In the genomic region with DNA sequence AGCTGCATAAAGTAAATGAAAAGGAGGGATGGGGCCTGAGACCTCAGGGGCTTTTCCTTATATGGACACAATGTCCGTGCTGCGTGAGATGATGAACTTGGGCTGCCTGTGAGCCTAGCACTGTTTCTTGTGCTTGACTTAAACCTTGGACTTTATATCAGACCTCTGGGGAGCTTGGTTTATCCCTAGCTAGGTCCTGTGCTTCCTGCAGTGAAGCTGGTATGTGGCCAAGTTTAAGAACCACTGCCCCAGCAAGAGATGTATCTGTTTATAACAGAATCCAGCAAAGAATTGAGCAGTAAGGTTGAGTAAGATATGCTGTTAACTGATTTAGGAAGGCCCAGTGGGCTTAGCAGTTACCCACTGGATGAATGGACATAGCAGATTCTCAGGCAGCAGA, we compare ENCODE assay signal across 25 mouse cellular contexts. TPM values are rescaled to one million over a fixed set of nuclear protein-coding genes. Genes with fewer than 3 reads are reported as not detected.
DNase-seq lines count a peak whose midpoint lies in the region; ATAC-seq and TF ChIP-seq lines count a peak whose summit lies in the region.
"Had no signal": no experiment of that assay in that cellular context is flagged by ENCODE, and none has a peak within 500 bp of the region (broad histone marks: within the 10 kb centered on the region; RNA-seq: fewer than 3 reads in every experiment).

No protein-coding gene starts in this region.

- H3K27ac ChIP-seq in heart, embryonic 10.5 days = peak overlapping the region; percentile 29; the same call in 1 of the 2 replicates
- no peak overlapping the region for H3K27ac ChIP-seq in heart, adult 2 months
- H3K27ac ChIP-seq in MEL (ENCODE audit: control insufficient read depth, low read depth, low read length) = no peak overlapping the region
- peak overlapping the region; percentile 21; the same call in 1 of the 2 replicates for H3K27ac ChIP-seq in stomach, embryonic 15.5 days
- H3K27ac ChIP-seq: forebrain, embryonic 13.5 days; hindbrain, embryonic 14.5 days; liver, embryonic 14.5 days; macrophage had no signal

- no peaks in the 10 kb centered on the region for H3K27me3 ChIP-seq in heart, embryonic 10.5 days (ENCODE audit: insufficient read depth, poor library complexity, severe bottlenecking)
- no peaks in the 10 kb centered on the region for H3K27me3 ChIP-seq in heart, adult 2 months (ENCODE audit: control insufficient read depth, insufficient read depth, low read length)
- H3K27me3 ChIP-seq in MEL (ENCODE audit: control insufficient read depth in 1 of 2, insufficient read depth in 2 of 2, low read length in 2 of 2) = no peaks in the 10 kb centered on the region
- no peaks in the 10 kb centered on the region for H3K27me3 ChIP-seq in stomach, embryonic 15.5 days (replicated peaks)
- H3K27me3 ChIP-seq: CH12.LX; forebrain, embryonic 13.5 days; Patski had no signal

- no peak for TF ChIP-seq EP300 in heart, adult 2 months (IDR thresholded peaks at IDR 0.05; ENCODE audit: insufficient read depth, low read depth, low read length)
- peak; percentile 57 to 70; a peak in 3 of 4 replicates for TF ChIP-seq EP300 in MEL (IDR thresholded peaks at IDR 0.05; ENCODE audit: low read depth in 1 of 2, low read length in 2 of 2)

- no peak overlapping the region for H3K4me2 ChIP-seq in stomach, embryonic 15.5 days
- H3K4me2 ChIP-seq: forebrain, embryonic 13.5 days; heart, embryonic 11.5 days; hindbrain, embryonic 14.5 days had no signal

- no peak for TF ChIP-seq RAD21 in MEL (IDR thresholded peaks at IDR 0.05; ENCODE audit: low read depth, low read length)

- no peak overlapping the region for H3K4me3 ChIP-seq in heart, embryonic 10.5 days
- H3K4me3 ChIP-seq in heart, adult 2 months = no peak overlapping the region
- no peak overlapping the region for H3K4me3 ChIP-seq in MEL (ENCODE audit: control insufficient read depth in 1 of 2, insufficient read depth in 1 of 2, low read depth in 2 of 2, low read length in 2 of 2)
- H3K4me3 ChIP-seq in stomach, embryonic 15.5 days (replicated peaks) = no peak overlapping the region
- H3K4me3 ChIP-seq: forebrain, embryonic 13.5 days had no signal

- no peak for TF ChIP-seq POLR2A in heart, adult 2 months (IDR thresholded peaks at IDR 0.05; ENCODE audit: insufficient read depth, low read depth, low read length)
- TF ChIP-seq POLR2A in MEL (IDR thresholded peaks at IDR 0.05; ENCODE audit: control insufficient read depth in 1 of 2, insufficient read depth in 1 of 2, low read depth in 1 of 2, low read length in 2 of 2, poor library complexity in 1 of 2) = no peak

- no peak overlapping the region for H3K9ac ChIP-seq in heart, adult 2 months (ENCODE audit: low read depth, low read length)
- no peak overlapping the region for H3K9ac ChIP-seq in MEL (ENCODE audit: control insufficient read depth, low read depth, low read length, poor library complexity, severe bottlenecking)
- no peak overlapping the region for H3K9ac ChIP-seq in stomach, embryonic 15.5 days
- H3K9ac ChIP-seq: forebrain, embryonic 13.5 days; hindbrain, embryonic 14.5 days; liver, embryonic 14.5 days had no signal

- H3K79me2 ChIP-seq in heart, adult 2 months (replicated peaks; ENCODE audit: control insufficient read depth, insufficient read depth, low read length) = no peaks in the 10 kb centered on the region
- H3K79me2 ChIP-seq in MEL (ENCODE audit: control insufficient read depth, insufficient read depth, low read length, poor library complexity) = peaks cover 25% of the 10 kb centered on the region

- H3K9me3 ChIP-seq in heart, embryonic 10.5 days = no peaks in the 10 kb centered on the region
- H3K9me3 ChIP-seq in MEL (replicated peaks; ENCODE audit: insufficient read depth, low read length) = no peaks in the 10 kb centered on the region
- no peaks in the 10 kb centered on the region for H3K9me3 ChIP-seq in stomach, embryonic 15.5 days
- H3K9me3 ChIP-seq: forebrain, embryonic 13.5 days had no signal

- 62% methylated on average over 2 of the region's 2 CpGs for WGBS in heart, embryonic 10.5 days
- WGBS in heart, adult 2 months = 62% methylated on average over 2 of the region's 2 CpGs
- 49% methylated on average over 2 of the region's 2 CpGs for WGBS in stomach, embryonic 15.5 days

- TF ChIP-seq CTCF in heart, adult 2 months (IDR thresholded peaks at IDR 0.05) = no peak
- no peak for TF ChIP-seq CTCF in MEL (IDR thresholded peaks at IDR 0.05 in 2 of 3, conservative IDR thresholded peaks at IDR 0.05 in 1 of 3; ENCODE audit: control insufficient read depth in 1 of 3, insufficient read depth in 1 of 3, low read depth in 2 of 3, low read length in 3 of 3, poor library complexity in 1 of 3, severe bottlenecking in 1 of 3)

- peaks cover 72% of the 10 kb centered on the region for H3K4me1 ChIP-seq in heart, embryonic 10.5 days
- peaks cover 11% of the 10 kb centered on the region for H3K4me1 ChIP-seq in heart, adult 2 months (ENCODE audit: control insufficient read depth, insufficient read depth, low read length)
- H3K4me1 ChIP-seq in MEL (ENCODE audit: control insufficient read depth in 1 of 2, insufficient read depth in 2 of 2, low read length in 2 of 2) = peaks cover 32 to 60% of the 10 kb centered on the region in 2 experiments
- peaks cover 38% of the 10 kb centered on the region for H3K4me1 ChIP-seq in stomach, embryonic 15.5 days

- H3K36me3 ChIP-seq in heart, embryonic 10.5 days = no peaks in the 10 kb centered on the region
- 0 out of 2 replicates have a peak, but pooled peaks cover 2% of the 10 kb centered on the region for H3K36me3 ChIP-seq in heart, adult 2 months (ENCODE audit: control insufficient read depth, insufficient read depth, low read length)
- H3K36me3 ChIP-seq in MEL (ENCODE audit: control insufficient read depth in 1 of 2, insufficient read depth in 2 of 2, low read length in 2 of 2) = peaks cover 0 to 47% of the 10 kb centered on the region in 2 experiments; a peak in 2 of 4 replicates
- H3K36me3 ChIP-seq in stomach, embryonic 15.5 days = no peaks in the 10 kb centered on the region

- intact Hi-C loops in heart, adult 2 months (cut with DNase I) = no loop called here

- DNase-seq in heart, embryonic 10.5 days (ENCODE audit: low spot score) = no peak
- DNase-seq in heart, adult 2 months = no peak
- DNase-seq in kidney, adult 8-10 months = peak; percentile 25 to 55
- no peak for DNase-seq in kidney, postnatal 4 days
- DNase-seq in MEL (ENCODE audit: low read depth, low spot score) = peak; percentile 41
- DNase-seq in embryo, embryonic 10 days (ENCODE audit: low spot score) = no peak
- DNase-seq: adrenal gland, postnatal 10 days; cerebellum, adult 8-10 months; cerebellum, postnatal 25 days; gastrocnemius, postnatal 10 days; heart, postnatal 4 days; liver; lung, adult 2 months; lung, postnatal 10 days; midbrain, embryonic 14.5 days; retina, postnatal 1 day; right cerebral cortex, postnatal 25 days had no signal

- no peak for ATAC-seq in stomach, embryonic 15.5 days (ENCODE audit: insufficient read depth, low FRiP score, low read depth)
- ATAC-seq: forebrain, embryonic 13.5 days; Patski had no signal

TF ChIP-seq in MEL, 35 proteins besides CTCF, POLR2A, EP300 and RAD21 (continues in another document):
- TF ChIP-seq UBTF (IDR thresholded peaks at IDR 0.05; ENCODE audit: borderline replicate concordance, insufficient read depth, low read depth, low read length) (no peak), TAL1 (IDR thresholded peaks at IDR 0.05; ENCODE audit: low read length) (peak; percentile 42), ELF1 (IDR thresholded peaks at IDR 0.05; ENCODE audit: low read depth, low read length) (no peak), CHD1 (IDR thresholded peaks at IDR 0.05; ENCODE audit: low read depth, low read length) (no peak), MAX (IDR thresholded peaks at IDR 0.05; ENCODE audit: low read length) (no peak), ETS1 (IDR thresholded peaks at IDR 0.05; ENCODE audit: low read depth, low read length) (peak; percentile 52; the same call in 1 of the 2 replicates), GATA1 (IDR thresholded peaks at IDR 0.05; ENCODE audit: low read depth, low read length) (peak; percentile 45; the same call in 1 of the 2 replicates), TCF12 (IDR thresholded peaks at IDR 0.05; ENCODE audit: low read depth, low read length) (peak; percentile 75)

RNA-seq across cellular contexts. Expression of gene Hic2, which starts 6.0 kb away (rescaled TPM):
- polyA plus RNA-seq in heart, embryonic 10.5 days (2016; fragmentation: Nextera tagmentation; extraction: Ambion mirVana) = 8.6 and 10.6 TPM in 2 replicates
- total RNA-seq in heart, adult 2 months (2021) = 1 to 10 TPM; 1.5 to 2.0 TPM
- polyA plus RNA-seq in heart, adult 2 months (2012; rRNA removed) = 1.2 and 2.2 TPM in 2 replicates
- total RNA-seq in MEL (2012; rRNA removed) = 5.8 and 5.9 TPM in 2 replicates
- polyA plus RNA-seq in MEL (2012; ENCODE audit: insufficient read depth in 1 of 2, insufficient read length in 2 of 2, low read depth in 1 of 2, low replicate concordance in 2 of 2, missing spikeins in 1 of 2) = 1 to 10 TPM in 1 of 2 experiments, not detected in 1; 9.5 TPM
- polyA plus RNA-seq in stomach, embryonic 15.5 days (2015; fragmentation: Nextera tagmentation; extraction: Ambion mirVana) = 4.5 and 6.1 TPM in 2 replicates

RNA-seq across cellular contexts. Expression of gene Rimbp3, which starts 31.0 kb away (rescaled TPM):
- 0.28 and 0.49 TPM in 2 replicates for polyA plus RNA-seq in heart, embryonic 10.5 days (2016; fragmentation: Nextera tagmentation; extraction: Ambion mirVana)
- total RNA-seq in heart, adult 2 months (2021) = under 1 TPM; 0.13 to 0.16 TPM
- 0.09 and 0.14 TPM in 2 replicates for polyA plus RNA-seq in heart, adult 2 months (2012; rRNA removed)
- 0.36 and 0.62 TPM in 2 replicates for total RNA-seq in MEL (2012; rRNA removed)
- polyA plus RNA-seq in MEL (2012; ENCODE audit: insufficient read depth in 1 of 2, insufficient read length in 2 of 2, low read depth in 1 of 2, low replicate concordance in 2 of 2, missing spikeins in 1 of 2) = under 1 TPM in 1 of 2 experiments, not detected in 1; 0.35 TPM
- 0.39 and 0.57 TPM in 2 replicates for polyA plus RNA-seq in stomach, embryonic 15.5 days (2015; fragmentation: Nextera tagmentation; extraction: Ambion mirVana)
- polyA plus RNA-seq: macrophage had no signal

RNA-seq across cellular contexts. Expression of gene Tmem191c, which starts 36.5 kb away (rescaled TPM):
- polyA plus RNA-seq in heart, embryonic 10.5 days (2016; fragmentation: Nextera tagmentation; extraction: Ambion mirVana) = 7.3 and 7.7 TPM in 2 replicates
- total RNA-seq in heart, adult 2 months (2021) = 1 to 10 TPM; 1.1 to 1.5 TPM
- 2.7 and 6.7 TPM in 2 replicates for polyA plus RNA-seq in heart, adult 2 months (2012; rRNA removed)
- 2.6 and 3.3 TPM in 2 replicates for total RNA-seq in MEL (2012; rRNA removed)
- 1 to 10 TPM in 1 of 2 experiments, not detected in 1; 7.5 TPM for polyA plus RNA-seq in MEL (2012; ENCODE audit: insufficient read depth in 1 of 2, insufficient read length in 2 of 2, low read depth in 1 of 2, low replicate concordance in 2 of 2, missing spikeins in 1 of 2)
- polyA plus RNA-seq in stomach, embryonic 15.5 days (2015; fragmentation: Nextera tagmentation; extraction: Ambion mirVana) = 18.2 and 19.2 TPM in 2 replicates

RNA-seq across cellular contexts. Expression of gene Ube2l3, which starts 37.0 kb away (rescaled TPM):
- 341 and 377 TPM in 2 replicates for polyA plus RNA-seq in heart, embryonic 10.5 days (2016; fragmentation: Nextera tagmentation; extraction: Ambion mirVana)
- total RNA-seq in heart, adult 2 months (2021) = 100 to 1,000 TPM; 102 to 112 TPM
- polyA plus RNA-seq in heart, adult 2 months (2012; rRNA removed) = 55.0 and 74.7 TPM in 2 replicates
- 137 and 166 TPM in 2 replicates for total RNA-seq in MEL (2012; rRNA removed)
- polyA plus RNA-seq in MEL (2012; ENCODE audit: insufficient read depth in 1 of 2, insufficient read length in 2 of 2, low read depth in 1 of 2, low replicate concordance in 2 of 2, missing spikeins in 1 of 2) = 1,000 to 10,000 TPM in 1 of 2 experiments, 100 to 1,000 TPM in 1; 297 to 2,006 TPM
- 314 and 339 TPM in 2 replicates for polyA plus RNA-seq in stomach, embryonic 15.5 days (2015; fragmentation: Nextera tagmentation; extraction: Ambion mirVana)

Comparison
In these comparisons a context has a peak if more than half of its experiments do, and no peak if none do; other contexts are left out.
1. DNase-seq: peak in kidney, adult 8-10 months (2 of 2) and MEL (single experiment); none in heart, embryonic 10.5 days (single experiment), heart, adult 2 months (0 of 2), kidney, postnatal 4 days (0 of 2) and embryo, embryonic 10 days (single experiment).
2. H3K27ac ChIP-seq: peak in heart, embryonic 10.5 days (single experiment) and stomach, embryonic 15.5 days (single experiment); none in heart, adult 2 months (single experiment) and MEL (single experiment).